Mouse (Mus musculus) forebrain, embryonic 11.5 days (tissue): ENCODE measurements around the gene Ppm1m. TPM values are rescaled to one million over a fixed set of nuclear protein-coding genes. Genes with fewer than 3 reads are reported as not detected.
A peak's percentile ranks its signal among the peaks of the same experiment; 100 is the strongest.

Experiments used
- ATAC-seq: fragments of 200-750 bp; cut with Nextera tagmentation; replicated peaks from 2 replicates; pipeline ENCODE4 v1.8.0; 2017; ENCODE audit warnings: moderate TSS enrichment; ENCODE audit not compliant: low FRiP score
- DNase-seq: peaks from one replicate; pipeline ENCODE4 v3.0.0-alpha.2; 2017; ENCODE audit warnings: low spot score
- H3K27ac ChIP-seq: fragments of 300-500 bp; sonication (generic); 2 replicates; pipeline ENCODE4 v1.5.1; 2014; ENCODE audit warnings: low read depth, low read length
- H3K27me3 ChIP-seq: fragments of 300-500 bp; sonication (generic); 2 replicates; pipeline ENCODE4 v1.6.1; 2014; ENCODE audit warnings: mild to moderate bottlenecking, low read length, mixed read lengths; ENCODE audit not compliant: control insufficient read depth, insufficient read depth
- H3K36me3 ChIP-seq: fragments of 300-500 bp; sonication (generic); 2 replicates; pipeline ENCODE4 v1.6.1; 2014; ENCODE audit warnings: mild to moderate bottlenecking, low read length, moderate library complexity, mixed read lengths; ENCODE audit not compliant: control insufficient read depth, insufficient read depth
- H3K4me1 ChIP-seq: fragments of 300-500 bp; sonication (generic); replicated peaks from 2 replicates; pipeline ENCODE4 v1.6.1; 2014; ENCODE audit warnings: low read length, mixed read lengths; ENCODE audit not compliant: control insufficient read depth, insufficient read depth
- H3K4me2 ChIP-seq: fragments of 300-500 bp; sonication (generic); 2 replicates; pipeline ENCODE4 v1.6.1; 2014; ENCODE audit warnings: low read depth, mild to moderate bottlenecking, low read length, moderate library complexity, mixed read lengths; ENCODE audit not compliant: severe bottlenecking
- H3K4me3 ChIP-seq: fragments of 300-500 bp; sonication (generic); 2 replicates; pipeline ENCODE4 v1.5.1; 2014; ENCODE audit warnings: low read depth, low read length
- H3K9ac ChIP-seq: fragments of 300-500 bp; sonication (generic); 2 replicates; pipeline ENCODE4 v1.6.1; 2014; ENCODE audit warnings: low read length
- H3K9me3 ChIP-seq: fragments of 300-500 bp; sonication (generic); 2 replicates; pipeline ENCODE4 v1.6.1; 2016; ENCODE audit warnings: low read length, mixed read lengths; ENCODE audit not compliant: control insufficient read depth
- WGBS: fragments of 180-500 bp; shearing (Covaris S2); extraction: QIAGEN DNeasy Blood & Tissue Kit; methylation state at CpG from one replicate; pipeline ENCODE4 v1.1.7; 2014; 5-methylcytosine and 5-hydroxymethylcytosine counted together
- polyA plus RNA-seq: library from polyadenylated mRNA; unstranded; fragments of >200 nt; fragmentation: Nextera tagmentation; extraction: Ambion mirVana; gene quantifications from 2 replicates; pipeline ENCODE4 v1.2.1, GENCODE M21; 2014

The Ppm1m gene
- polyA plus RNA-seq, 1 experiment from 2014 or later = 37.5 TPM

DNA sequence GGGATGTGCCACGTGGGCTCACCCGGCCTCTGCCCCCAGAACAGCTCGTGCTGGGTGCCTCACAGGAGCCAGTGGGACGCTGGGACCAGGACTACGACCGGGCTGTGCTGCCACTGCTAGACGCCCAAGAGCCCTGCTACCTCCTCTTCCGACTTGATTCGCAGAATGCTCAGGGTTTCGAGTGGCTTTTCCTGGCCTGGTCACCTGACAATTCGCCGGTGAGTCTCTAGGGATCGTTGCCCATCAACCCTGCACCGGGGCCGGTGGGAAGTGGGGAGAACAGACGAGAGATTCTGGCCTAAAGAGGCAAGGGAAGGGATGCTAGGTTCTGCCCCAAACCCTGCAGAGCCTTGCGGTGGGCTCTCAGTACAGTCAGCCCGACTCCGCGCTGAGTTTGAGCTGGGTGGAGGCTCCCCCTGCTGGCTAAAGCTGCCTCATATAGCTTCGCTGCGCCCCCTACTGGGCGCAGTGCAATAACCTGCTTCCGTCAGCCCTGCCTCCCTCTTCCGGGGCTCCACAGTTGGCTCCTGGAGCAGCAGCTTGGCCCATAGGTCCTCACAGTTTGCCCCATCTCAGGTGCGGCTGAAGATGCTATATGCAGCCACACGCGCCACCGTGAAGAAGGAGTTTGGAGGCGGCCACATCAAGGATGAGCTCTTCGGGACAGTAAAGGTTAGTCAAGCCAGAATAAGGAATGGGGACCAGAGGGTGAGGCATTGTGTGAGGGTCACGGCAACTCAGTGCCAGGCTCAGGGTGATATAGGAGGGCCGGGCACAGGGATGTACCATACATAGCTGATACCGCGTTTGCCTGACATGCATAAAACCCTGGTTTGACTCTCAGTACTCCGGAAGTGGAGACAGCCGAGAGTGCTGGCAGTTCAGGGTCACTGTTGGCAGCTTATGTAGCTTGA is 12.4 kb upstream of the Ppm1m start:
- H3K36me3 ChIP-seq = no peaks in the 10 kb centered on the region
- WGBS = 17% methylated on average over 37 of the region's 37 CpGs
- H3K4me2 ChIP-seq = peak overlapping the region; percentile 54
- peak overlapping the region; percentile 57 for H3K27ac ChIP-seq
- no peaks in the 10 kb centered on the region for H3K9me3 ChIP-seq
- no peaks in the 10 kb centered on the region for H3K27me3 ChIP-seq
- H3K4me3 ChIP-seq = peak overlapping the region; percentile 15
- peak overlapping the region; percentile 67 for H3K9ac ChIP-seq
- peak; percentile 96 for DNase-seq
- peak; percentile 81 for ATAC-seq
- peaks cover 7% of the 10 kb centered on the region for H3K4me1 ChIP-seq

DNA sequence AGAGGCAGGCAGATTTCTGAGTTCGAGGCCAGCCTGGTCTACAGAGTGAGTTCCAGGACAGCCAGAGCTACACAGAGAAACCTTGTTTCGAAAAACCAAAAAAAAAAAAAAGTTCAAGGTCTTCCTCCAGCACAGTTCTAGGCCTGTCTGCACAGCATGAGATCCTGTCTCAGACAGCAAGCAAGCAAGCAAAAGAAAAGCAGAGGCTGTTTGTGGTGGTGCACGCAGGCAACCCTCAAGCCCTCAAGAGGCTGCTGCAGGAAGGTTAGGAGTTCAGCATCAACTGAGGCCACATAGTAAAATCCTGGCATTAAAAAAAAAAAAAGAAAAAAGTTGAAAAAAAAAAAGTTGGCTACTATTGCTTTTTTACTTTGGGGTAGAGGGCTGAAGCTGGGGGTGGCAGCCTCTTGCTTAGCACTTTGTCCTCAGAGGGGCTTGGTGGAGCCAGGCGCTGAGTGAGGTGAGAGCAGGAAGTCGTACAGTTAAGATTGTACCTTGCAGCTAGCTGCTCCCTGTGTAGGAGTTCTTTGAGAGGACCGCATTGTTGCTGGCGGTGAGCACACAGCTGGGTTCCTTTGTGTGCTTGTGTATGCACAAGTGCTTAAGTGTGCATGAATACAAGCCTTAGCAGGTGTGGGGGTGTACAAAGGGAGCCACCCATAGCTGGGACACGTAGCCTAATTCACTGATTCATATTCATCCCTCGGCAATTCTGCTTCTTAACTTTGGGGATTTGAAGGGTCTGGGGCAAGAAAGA is 11.5 kb upstream of the Ppm1m start:
- Histone ChIP-seq H3K27me3 (no peaks in the 10 kb centered on the region), H3K27ac (peak overlapping the region; percentile 57; the same call in 1 of the 2 replicates), H3K9me3 (no peaks in the 10 kb centered on the region), H3K4me3 (peak overlapping the region; percentile 15; the same call in 1 of the 2 replicates), H3K9ac (peak overlapping the region; percentile 67), H3K36me3 (no peaks in the 10 kb centered on the region), H3K4me2 (peak overlapping the region; percentile 54), H3K4me1 (peaks cover 7% of the 10 kb centered on the region)
- peak; percentile 62 for DNase-seq
- 22% methylated on average over 9 of the region's 9 CpGs for WGBS
- ATAC-seq = peak; percentile 42; the same call in 1 of the 2 replicates

DNA sequence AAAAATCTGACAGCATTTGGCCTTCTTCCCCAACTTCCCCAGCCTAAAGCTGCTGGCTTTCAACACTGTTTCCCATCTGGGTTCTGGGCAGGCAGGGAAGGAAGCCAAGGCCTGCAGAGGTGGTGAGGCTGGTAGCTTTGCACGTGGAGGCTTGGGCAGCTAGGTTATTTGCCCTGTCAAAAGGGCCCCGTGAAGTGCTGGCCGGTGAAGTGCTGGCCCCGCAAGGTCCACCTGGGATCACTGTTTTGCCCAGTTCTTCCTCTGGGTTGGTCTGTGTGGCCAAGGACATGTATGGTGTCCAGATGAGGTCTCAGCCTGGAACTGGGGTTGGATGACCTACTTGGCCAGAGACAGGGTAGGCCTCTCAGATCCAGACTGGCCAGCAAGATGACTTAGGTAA is 10.4 kb upstream of the Ppm1m start:
- no peaks in the 10 kb centered on the region for H3K36me3 ChIP-seq

DNA sequence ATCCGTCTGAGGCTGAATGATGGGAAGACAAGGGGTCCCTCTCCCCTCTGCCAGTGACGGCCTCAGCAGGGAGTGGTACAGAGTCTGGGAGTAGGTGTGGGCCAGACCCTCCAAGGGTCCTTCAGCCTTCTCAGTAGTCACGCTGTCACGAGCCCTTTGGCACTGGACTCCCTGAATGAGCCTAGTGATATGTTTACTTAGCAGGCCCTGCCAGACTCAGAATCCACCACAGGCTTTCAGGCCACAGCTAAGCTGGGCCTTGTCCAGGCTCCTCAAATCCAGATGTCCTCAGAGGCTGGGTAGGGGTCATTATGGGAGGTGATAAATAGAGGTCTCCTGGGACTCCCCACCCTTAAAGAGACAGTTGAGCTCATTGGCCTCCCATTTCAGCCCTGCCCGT is 8.6 kb upstream of the Ppm1m start:
- H3K9me3 ChIP-seq = no peaks in the 10 kb centered on the region
- H3K36me3 ChIP-seq = no peaks in the 10 kb centered on the region
- no peak overlapping the region for H3K9ac ChIP-seq
- ATAC-seq = no peak
- H3K4me3 ChIP-seq = no peak overlapping the region
- no peak for DNase-seq
- 95% methylated on average over 4 of the region's 5 CpGs for WGBS
- H3K27ac ChIP-seq = no peak overlapping the region
- no peak overlapping the region for H3K4me2 ChIP-seq
- H3K4me1 ChIP-seq = peaks cover 7% of the 10 kb centered on the region
- H3K27me3 ChIP-seq = no peaks in the 10 kb centered on the region

More for the DNA sequence above, 10.4 kb upstream of the Ppm1m start:
- WGBS = 94% methylated on average over 4 of the region's 4 CpGs
- Histone ChIP-seq H3K27ac (no peak overlapping the region), H3K9ac (no peak overlapping the region), H3K9me3 (no peaks in the 10 kb centered on the region), H3K4me2 (no peak overlapping the region), H3K27me3 (no peaks in the 10 kb centered on the region), H3K4me3 (no peak overlapping the region), H3K4me1 (peaks cover 7% of the 10 kb centered on the region)
- ATAC-seq (no peak), DNase-seq (no peak)

DNA sequence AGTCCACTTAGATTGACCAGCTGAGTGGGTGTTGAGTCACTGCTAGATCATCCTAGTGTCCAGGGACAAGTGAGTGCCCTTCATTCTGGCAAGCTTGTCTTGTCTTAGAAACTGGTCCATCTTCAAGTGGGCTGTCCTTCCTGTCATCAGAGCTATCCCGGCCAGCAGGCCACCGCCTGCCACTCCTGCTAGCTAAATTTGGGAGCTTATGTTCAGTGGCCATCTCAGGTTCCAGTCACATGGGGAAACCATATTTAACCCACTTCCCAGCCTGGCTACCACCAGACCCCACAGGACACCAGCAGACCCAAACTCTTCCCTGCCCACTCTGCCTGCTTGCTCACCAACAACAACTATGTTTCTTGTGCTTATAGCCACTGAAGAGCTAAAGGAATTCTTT is 7.0 kb upstream of the Ppm1m start:
- Histone ChIP-seq H3K9ac (no peak overlapping the region), H3K36me3 (no peaks in the 10 kb centered on the region), H3K27ac (no peak overlapping the region), H3K4me1 (peaks cover 5% of the 10 kb centered on the region), H3K9me3 (no peaks in the 10 kb centered on the region), H3K27me3 (no peaks in the 10 kb centered on the region), H3K4me2 (no peak overlapping the region), H3K4me3 (no peak overlapping the region)
- WGBS = 85% methylated on average over 2 of the region's 2 CpGs
- ATAC-seq (no peak), DNase-seq (no peak)

DNA sequence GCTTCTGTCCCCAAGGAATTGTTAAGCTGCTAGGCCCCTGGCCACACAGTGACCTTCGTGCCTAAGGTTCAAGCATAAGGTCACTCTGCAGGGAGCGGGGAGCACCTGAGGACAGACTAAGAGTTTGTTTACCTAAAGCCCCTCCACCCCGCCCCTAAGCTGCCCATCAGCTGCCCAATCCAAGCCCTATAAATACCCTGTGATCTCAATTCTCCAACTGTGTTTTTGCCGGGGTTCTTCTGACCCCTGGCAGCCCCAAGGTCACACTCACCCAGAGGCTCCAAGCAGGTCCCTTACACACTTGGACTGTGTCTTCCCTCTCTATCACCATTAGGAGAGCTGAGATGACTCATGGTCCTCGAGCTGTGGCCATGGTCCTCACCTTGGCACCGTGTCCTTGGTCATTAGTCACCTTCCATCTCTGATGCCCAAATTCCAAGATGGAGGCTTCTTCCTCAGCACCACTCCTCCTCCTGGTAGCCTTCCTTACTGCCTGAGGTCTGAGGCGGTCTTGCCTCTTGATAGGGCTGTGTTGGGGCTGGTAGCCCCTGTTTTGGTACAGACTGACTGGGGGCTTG is 6.3 kb upstream of the Ppm1m start:
- Histone ChIP-seq H3K9ac (no peak overlapping the region), H3K36me3 (no peaks in the 10 kb centered on the region), H3K4me2 (no peak overlapping the region), H3K4me3 (no peak overlapping the region), H3K9me3 (no peaks in the 10 kb centered on the region), H3K4me1 (no peaks in the 10 kb centered on the region; the same call in 1 of the 2 replicates), H3K27me3 (no peaks in the 10 kb centered on the region), H3K27ac (no peak overlapping the region)
- DNase-seq = no peak
- 87% methylated on average over 7 of the region's 7 CpGs for WGBS
- no peak for ATAC-seq

DNA sequence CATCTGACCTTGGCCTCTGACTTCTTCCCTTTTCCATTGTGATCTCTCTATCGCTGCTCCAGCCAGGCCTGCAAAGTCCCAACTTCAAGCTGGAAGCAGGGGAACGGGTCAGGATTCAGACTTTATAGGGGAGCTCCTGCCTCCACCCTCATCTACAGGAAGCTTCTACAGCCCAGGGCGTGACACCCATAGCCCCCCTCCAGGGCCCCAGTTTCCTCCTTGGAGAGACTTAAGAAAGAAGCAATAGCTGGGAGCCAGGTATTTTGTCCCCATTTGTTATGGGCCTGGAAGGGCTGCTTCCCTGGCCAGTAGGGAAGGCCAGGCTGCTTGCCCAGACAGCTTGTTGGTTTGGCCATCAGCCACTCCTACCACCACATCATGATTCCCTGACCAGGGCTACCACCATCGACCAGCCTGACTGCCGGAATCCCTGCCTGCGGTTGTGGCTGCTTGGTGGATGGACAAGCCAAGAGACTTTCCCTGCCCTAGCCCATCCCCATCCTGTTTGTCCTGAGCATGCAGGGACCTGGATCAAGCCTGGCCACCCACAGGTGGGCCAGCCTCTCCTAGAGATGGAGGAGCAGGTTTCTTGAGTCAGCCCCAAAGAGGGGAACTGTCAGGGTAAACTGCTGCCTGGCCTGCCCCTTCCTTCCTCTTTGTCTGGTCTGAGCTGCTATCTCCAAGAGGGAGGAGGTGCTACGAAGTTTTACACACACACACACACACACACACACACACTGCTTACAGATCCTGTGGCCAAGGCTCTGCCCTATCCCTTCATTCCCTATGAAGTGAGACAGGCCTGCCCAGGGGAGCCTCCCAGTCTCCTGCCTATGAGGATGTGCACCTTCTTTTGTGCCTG is 4.7 kb upstream of the Ppm1m start:
- peak overlapping the region; percentile 16; the same call in 1 of the 2 replicates for H3K9ac ChIP-seq
- DNase-seq (no peak), ATAC-seq (no peak)
- WGBS = 82% methylated on average over 7 of the region's 7 CpGs
- H3K4me2 ChIP-seq = peak overlapping the region; percentile 76; the same call in 1 of the 2 replicates
- H3K36me3 ChIP-seq = no peaks in the 10 kb centered on the region
- H3K4me3 ChIP-seq = no peak overlapping the region; the same call in 1 of the 2 replicates
- peaks cover 3% of the 10 kb centered on the region; the same call in 1 of the 2 replicates for H3K4me1 ChIP-seq
- no peaks in the 10 kb centered on the region for H3K9me3 ChIP-seq
- no peaks in the 10 kb centered on the region for H3K27me3 ChIP-seq
- H3K27ac ChIP-seq = no peak overlapping the region
